ENCODE assay signal across 8 mouse cellular contexts in the genomic region with DNA sequence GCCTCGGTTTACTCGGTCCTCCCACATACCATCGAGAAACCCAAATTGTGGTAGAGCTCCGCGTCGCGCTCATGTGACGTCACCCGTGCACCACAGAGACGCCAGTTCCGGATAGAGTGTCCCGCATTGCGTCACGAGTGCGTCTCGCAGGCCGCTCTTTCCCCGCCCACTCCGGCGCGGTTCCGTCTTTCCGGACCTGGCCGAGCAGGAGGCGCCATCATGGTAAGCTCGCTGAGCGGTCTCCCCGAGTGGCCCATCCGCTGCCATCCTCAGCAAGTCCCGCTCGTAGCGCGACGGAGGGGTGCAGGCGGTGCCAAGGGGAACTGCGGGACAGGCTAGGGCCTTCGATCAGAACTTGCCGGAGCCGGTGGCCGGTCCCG. TPM values are rescaled to one million over a fixed set of nuclear protein-coding genes. Genes with fewer than 3 reads are reported as not detected.
DNase-seq lines count a peak whose midpoint lies in the region; ATAC-seq lines count a peak whose summit lies in the region.

TSS of gene Sphk2 (minus strand) at position 85 of the 380 bp plus-strand sequence.

- ATAC-seq in erythroid progenitor cell, adult 5-6 weeks (replicated peaks; ENCODE audit: low FRiP score, poor library complexity, severe bottlenecking): peak; percentile 66
- peak; percentile 58 for ATAC-seq in heart, embryonic 13.5 days (ENCODE audit: extremely low read depth, insufficient number of reproducible peaks, low FRiP score, low TSS enrichment)
- peak; percentile 67 for ATAC-seq in liver, embryonic 12.5 days
- ATAC-seq in stomach, embryonic 15.5 days (ENCODE audit: insufficient read depth, low FRiP score, low read depth): peak; percentile 47

- H3K27ac ChIP-seq in heart, embryonic 13.5 days (replicated peaks): peak within 1 kb of the TSS; percentile 90
- peak within 1 kb of the TSS; percentile 83 for H3K27ac ChIP-seq in liver, embryonic 12.5 days
- peak within 1 kb of the TSS; percentile 94 for H3K27ac ChIP-seq in stomach, embryonic 15.5 days

- H3K9me3 ChIP-seq in heart, embryonic 13.5 days: no peaks in the 10 kb centered on the region
- no peaks in the 10 kb centered on the region for H3K9me3 ChIP-seq in liver, embryonic 12.5 days (replicated peaks)
- H3K9me3 ChIP-seq in stomach, embryonic 15.5 days: no peaks in the 10 kb centered on the region

- H3K4me3 ChIP-seq in heart, embryonic 13.5 days: peak within 1 kb of the TSS; percentile 97
- H3K4me3 ChIP-seq in liver, embryonic 12.5 days: peak within 1 kb of the TSS; percentile 80
- H3K4me3 ChIP-seq in stomach, embryonic 15.5 days (replicated peaks): peak within 1 kb of the TSS; percentile 92

- peaks cover 50% of the 10 kb centered on the region for H3K4me1 ChIP-seq in heart, embryonic 13.5 days
- H3K4me1 ChIP-seq in liver, embryonic 12.5 days: peaks cover 68% of the 10 kb centered on the region
- H3K4me1 ChIP-seq in stomach, embryonic 15.5 days: peaks cover 59% of the 10 kb centered on the region

- under 1% methylated on average over 41 of the region's 41 CpGs for WGBS in heart, embryonic 13.5 days
- under 1% methylated on average over 41 of the region's 41 CpGs for WGBS in liver, embryonic 12.5 days (ENCODE audit: insufficient replicate concordance)
- WGBS in stomach, embryonic 15.5 days: under 1% methylated on average over 41 of the region's 41 CpGs

- no peaks in the 10 kb centered on the region for H3K27me3 ChIP-seq in heart, embryonic 13.5 days (replicated peaks)
- H3K27me3 ChIP-seq in liver, embryonic 12.5 days (replicated peaks): no peaks in the 10 kb centered on the region
- no peaks in the 10 kb centered on the region for H3K27me3 ChIP-seq in stomach, embryonic 15.5 days (replicated peaks)

- H3K9ac ChIP-seq in heart, embryonic 13.5 days: peak within 1 kb of the TSS; percentile 99
- peak within 1 kb of the TSS; percentile 91 for H3K9ac ChIP-seq in liver, embryonic 12.5 days
- peak within 1 kb of the TSS; percentile 96 for H3K9ac ChIP-seq in stomach, embryonic 15.5 days

- peak; percentile 98 for DNase-seq in CD4-positive helper T cell, adult 2 months (ENCODE audit: low read depth, low spot score)
- DNase-seq in brain, embryonic 18.5 days (ENCODE audit: low read depth, low spot score): peak; percentile 92
- DNase-seq in kidney, postnatal 10 days: peak; percentile 99
- peak; percentile 97 to 98 for DNase-seq in natural killer cell, adult 2 months (ENCODE audit: low spot score in 2 of 2)

- H3K36me3 ChIP-seq in heart, embryonic 13.5 days: peaks cover 48% of the 10 kb centered on the region
- peaks cover 53% of the 10 kb centered on the region for H3K36me3 ChIP-seq in liver, embryonic 12.5 days
- H3K36me3 ChIP-seq in stomach, embryonic 15.5 days: peaks cover 29% of the 10 kb centered on the region

- H3K4me2 ChIP-seq in heart, embryonic 13.5 days: peak within 1 kb of the TSS; percentile 96
- peak within 1 kb of the TSS; percentile 96 for H3K4me2 ChIP-seq in liver, embryonic 12.5 days
- peak within 1 kb of the TSS; percentile 80 for H3K4me2 ChIP-seq in stomach, embryonic 15.5 days

RNA-seq across cellular contexts. Expression of gene Sphk2, which starts in this region (rescaled TPM):
- 9.6 and 12.6 TPM in 2 replicates for total RNA-seq in erythroid progenitor cell, adult 5-6 weeks (2015; ENCODE audit: low replicate concordance)
- 4.8 and 9.4 TPM in 2 replicates for total RNA-seq in erythroid progenitor cell, adult 5-6 weeks (2017; ENCODE audit: low replicate concordance)
- polyA plus RNA-seq in heart, embryonic 13.5 days (2015; fragmentation: Nextera tagmentation; extraction: Ambion mirVana): 16.7 and 17.5 TPM in 2 replicates
- 14.8 and 16.1 TPM in 2 replicates for polyA plus RNA-seq in liver, embryonic 12.5 days (2016; fragmentation: Nextera tagmentation; extraction: Ambion mirVana)
- 35.4 and 36.7 TPM in 2 replicates for polyA plus RNA-seq in stomach, embryonic 15.5 days (2015; fragmentation: Nextera tagmentation; extraction: Ambion mirVana)

Comparison
In these comparisons a context has a peak if more than half of its experiments do, and no peak if none do; other contexts are left out.
1. Peak in every context shown above with its lines: DNase-seq, ATAC-seq, H3K4me3 ChIP-seq and H3K27ac ChIP-seq.